Mouse (Mus musculus) mouse trophoblast stem cell (cell line): Measurements from ENCODE around the gene Zfp952.
"Not testable (repeated sequence)": the region's sequence is repeated elsewhere in the genome, so short reads cannot be mapped to it uniquely, and the experiment has no call there.

Source experiments
- in situ Hi-C, 2 experiments: fragments of 300-500 bp; cut with MseI, MboI; formaldehyde crosslinking; loops; 2 replicates in 1 of 2; 3 replicates in 1 of 2; pipeline ENCODE4 v1.15.1; 2025

Gene Zfp952

GRCm38 (mm10) chr17:32992699-32993474, at the start of gene Zfp952:
Zfp952 (plus strand) TSS chr17:32993129.
- in situ Hi-C loops = no loop called here

- in situ Hi-C loops = no loop called here
These were observed 49.3 kb upstream of the Zfp952 start for GRCm38 (mm10) chr17:32943661-32944060.

GRCm38 (mm10) chr17:32944402-32945035, 48.4 kb upstream of the Zfp952 start:
- in situ Hi-C loops = no loop called here

DNA sequence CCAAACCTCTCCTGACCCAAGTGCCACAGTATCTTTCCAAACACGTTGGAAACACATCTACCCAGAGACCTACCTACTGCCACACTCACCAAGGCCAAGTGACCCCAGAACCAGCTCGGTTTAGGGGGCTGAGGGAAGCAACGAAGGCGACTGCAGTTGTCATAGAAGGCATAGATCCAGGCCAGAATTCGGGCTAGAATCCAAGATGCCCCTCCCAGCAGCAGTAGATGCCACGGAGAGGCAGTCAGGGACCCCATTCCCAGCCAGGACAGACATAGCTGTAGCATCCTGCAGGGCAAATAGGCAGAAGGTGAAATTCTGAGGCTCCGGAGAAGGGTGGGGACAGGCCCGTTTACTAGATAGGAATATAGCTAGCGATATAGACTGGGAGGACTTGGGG, 46.2 kb upstream of the Zfp952 start:
- in situ Hi-C loops = no loop called here

DNA sequence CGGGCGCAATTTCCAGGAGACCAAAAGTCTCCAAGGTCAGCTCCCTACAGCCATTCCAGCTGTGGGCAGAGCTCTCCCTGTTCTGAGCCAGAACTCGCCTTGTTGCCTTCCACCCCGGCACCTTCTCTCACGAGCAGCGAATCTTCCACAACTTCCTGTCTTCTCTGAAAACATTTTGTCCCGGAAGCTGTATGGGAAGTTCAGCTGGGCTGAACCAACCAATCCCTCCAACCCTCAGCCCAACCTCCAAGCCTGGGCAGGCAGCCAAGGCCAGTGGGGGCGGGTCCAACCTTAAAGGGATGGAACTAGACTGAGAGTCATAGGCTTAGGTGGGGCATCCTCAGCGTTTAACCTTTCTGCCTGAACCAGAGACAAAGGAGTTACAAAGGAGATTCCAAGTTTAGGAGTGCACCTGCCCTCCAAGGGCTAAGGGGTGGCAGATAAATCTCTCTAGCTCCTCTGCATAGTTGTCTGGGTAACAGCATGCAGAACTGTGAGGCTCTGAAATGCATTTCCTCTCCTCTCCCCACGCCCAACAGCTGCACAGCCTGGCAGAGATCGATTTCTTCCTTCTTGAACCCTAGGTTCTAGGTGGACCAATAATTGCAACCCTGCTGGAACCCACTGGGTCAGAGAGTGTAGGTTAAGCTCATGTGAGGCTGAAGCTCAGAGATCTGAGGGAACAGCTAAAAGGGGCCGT, 45.6 kb upstream of the Zfp952 start, which contains the start of gene Cyp4f13:
Gene Cyp4f13, minus strand, starts transcription at position 188 of the 700 bp plus-strand sequence.
- in situ Hi-C loops = no loop called here

GRCm38 (mm10) chr17:32950136-32950535, 42.8 kb upstream of the Zfp952 start:
- in situ Hi-C loops = no loop called here

DNA sequence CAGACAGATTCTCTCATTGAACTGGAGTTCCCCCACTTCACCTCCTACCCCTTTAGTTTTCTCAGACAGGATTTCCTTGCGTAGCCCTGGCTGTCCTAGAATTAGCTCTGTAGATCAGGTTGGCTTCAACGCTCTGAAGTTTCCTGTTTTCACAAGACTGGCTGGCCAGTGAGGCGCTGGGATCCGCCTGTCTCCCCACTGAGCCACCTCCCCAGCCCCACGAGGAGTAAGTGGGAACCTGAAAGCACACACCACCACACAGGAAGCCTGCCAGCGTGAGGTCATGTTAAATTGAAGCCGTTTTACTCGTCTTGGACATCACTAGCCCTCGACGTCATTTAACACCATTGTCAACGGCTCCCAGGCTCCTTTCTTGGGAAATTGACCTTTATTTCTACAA, 41.9 kb upstream of the Zfp952 start:
- in situ Hi-C loops = no loop called here

DNA sequence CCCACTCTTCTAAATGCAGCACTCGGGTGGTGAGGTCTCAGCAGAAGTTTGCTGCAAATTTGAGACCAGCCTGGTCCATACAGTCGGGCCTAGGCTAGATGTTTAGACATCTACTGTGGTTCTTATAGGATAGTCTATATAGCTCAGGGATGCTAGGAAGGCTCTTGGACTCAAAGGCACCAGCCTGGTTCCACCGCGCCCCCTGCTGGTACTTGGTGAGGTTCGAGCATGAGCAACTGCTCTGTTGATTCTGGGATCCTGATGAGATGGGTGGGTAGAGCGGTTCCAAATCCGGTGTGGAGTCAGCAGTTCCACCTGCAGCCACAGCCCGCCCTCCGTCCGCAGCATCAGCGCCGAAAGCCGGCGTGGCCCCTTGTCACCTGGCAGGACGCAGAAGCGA, 41.5 kb upstream of the Zfp952 start:
- in situ Hi-C loops = no loop called here

DNA sequence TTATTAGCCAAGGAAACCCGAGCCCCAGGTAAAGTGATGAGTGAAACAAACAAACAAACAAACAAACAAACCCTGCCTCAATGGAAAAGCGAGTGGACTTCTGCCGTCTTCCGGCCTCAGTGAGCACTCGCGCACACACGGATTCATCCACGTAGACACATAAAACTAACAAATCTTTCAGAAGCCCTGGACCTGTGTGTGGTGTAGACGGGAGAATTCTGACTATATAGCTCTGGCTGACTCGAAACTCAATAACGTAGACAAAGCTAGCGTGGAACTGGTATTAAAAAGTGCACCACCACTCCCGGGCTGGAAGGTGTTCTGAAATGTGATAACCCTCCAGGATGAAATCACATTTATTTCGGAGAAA, 27.7 kb upstream of the Zfp952 start:
- in situ Hi-C loops = no loop called here

GRCm38 (mm10) chr17:32965623-32966290, 27.2 kb upstream of the Zfp952 start, which contains the start of gene Zfp472:
Zfp472 (plus strand) TSS chr17:32965814.
- in situ Hi-C loops = no loop called here

DNA sequence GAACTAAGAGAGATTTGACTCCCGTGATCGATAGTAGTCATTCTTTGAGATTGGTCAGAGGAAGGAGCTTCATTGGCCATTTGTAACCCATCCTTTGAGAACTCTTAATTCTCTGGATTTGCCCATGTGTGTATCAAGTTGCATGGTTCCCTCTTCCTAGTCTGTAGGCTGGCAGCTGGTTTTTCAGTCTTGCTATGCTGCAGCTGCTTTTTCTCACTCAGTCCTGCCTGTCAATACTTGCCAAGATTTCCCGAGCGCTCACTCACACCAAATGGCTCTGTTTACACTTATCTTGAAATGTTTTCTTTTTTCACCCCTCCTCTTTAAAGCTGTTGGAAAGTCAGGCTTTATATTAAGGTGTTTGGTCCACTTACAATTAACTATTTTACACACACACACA, 11.6 kb upstream of the Zfp952 start:
- in situ Hi-C loops = no loop called here

GRCm38 (mm10) chr17:32986301-32986700, 6.6 kb upstream of the Zfp952 start:
- in situ Hi-C loops = no loop called here

DNA sequence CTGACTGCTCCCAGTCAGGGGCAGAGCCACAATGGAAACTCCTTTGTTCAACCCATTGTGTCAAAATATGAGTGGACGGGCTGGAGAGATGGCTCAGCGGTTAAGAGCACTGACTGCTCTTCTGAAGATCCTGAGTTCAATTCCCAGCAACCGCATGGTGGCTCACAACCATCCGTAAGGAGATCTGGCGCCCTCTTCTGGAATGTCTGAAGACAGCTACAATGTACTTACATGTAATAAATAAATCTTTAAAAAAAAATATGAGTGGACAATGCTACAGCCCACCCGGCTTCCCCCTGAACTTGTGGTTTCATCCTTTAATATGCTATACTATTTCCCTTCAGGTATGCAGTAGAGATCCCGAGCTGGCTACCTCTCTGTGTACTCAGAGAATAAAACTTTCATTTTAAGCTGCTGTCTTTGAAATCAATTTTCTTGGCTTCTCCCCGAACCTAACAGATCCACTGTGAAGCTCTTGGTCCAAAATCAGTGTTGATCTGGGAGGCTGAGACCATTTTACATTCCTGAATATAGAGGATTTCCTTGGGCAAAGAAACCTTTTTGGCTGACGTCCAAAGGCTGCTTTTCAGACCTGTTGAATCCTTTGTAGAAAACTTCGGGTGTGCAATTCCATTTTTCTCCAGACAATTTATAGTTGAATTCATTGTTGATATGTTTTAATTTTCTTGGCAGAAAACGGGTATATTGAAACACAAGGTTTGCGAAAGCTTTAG, 797 bp upstream of the Zfp952 start:
- in situ Hi-C loops = no loop called here

GRCm38 (mm10) chr17:32998492-32998891, 5.6 kb downstream of the Zfp952 start:
- in situ Hi-C loops = no loop called here

DNA sequence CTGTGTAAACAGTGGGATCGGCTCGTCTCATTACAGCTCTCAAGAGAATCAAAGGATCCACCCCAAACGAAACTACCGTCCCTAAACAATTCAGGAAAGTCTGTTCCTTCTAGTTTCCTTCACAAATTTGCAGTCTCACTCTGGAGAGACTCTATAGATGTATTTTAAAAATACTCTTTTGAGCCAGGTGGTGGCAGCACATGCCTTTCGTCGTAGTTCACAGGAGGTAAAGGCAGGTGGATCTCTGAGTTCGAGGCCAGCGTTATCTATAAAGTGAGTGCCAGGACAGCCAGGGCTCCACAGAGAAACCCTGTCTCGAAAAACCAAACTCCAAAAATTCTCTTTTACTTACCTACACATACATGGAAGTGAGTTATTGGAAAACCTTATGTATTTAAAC, 15.4 kb downstream of the Zfp952 start:
- in situ Hi-C loops = no loop called here

- in situ Hi-C loops = not testable (repeated sequence)
These were observed 27.5 kb downstream of the Zfp952 start for GRCm38 (mm10) chr17:33020434-33020833.

DNA sequence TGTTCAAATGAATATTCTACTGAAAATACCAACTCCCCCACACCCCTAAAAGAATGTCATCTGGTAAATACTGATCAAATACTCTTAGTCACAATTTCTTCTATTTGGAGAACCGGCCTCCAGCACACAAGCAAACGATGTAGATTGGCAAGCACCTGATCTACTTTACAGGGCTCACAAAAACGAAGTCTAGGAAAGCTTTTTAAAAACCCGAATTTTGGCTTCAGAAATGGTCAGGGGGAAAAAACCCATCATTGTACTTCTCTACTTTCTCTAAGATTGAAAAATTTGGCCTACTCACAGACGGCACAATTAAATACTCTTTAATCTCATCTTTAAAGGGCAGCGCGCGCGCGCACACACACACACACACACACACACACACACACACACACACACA, 39.4 kb downstream of the Zfp952 start:
- in situ Hi-C loops = no loop called here

DNA sequence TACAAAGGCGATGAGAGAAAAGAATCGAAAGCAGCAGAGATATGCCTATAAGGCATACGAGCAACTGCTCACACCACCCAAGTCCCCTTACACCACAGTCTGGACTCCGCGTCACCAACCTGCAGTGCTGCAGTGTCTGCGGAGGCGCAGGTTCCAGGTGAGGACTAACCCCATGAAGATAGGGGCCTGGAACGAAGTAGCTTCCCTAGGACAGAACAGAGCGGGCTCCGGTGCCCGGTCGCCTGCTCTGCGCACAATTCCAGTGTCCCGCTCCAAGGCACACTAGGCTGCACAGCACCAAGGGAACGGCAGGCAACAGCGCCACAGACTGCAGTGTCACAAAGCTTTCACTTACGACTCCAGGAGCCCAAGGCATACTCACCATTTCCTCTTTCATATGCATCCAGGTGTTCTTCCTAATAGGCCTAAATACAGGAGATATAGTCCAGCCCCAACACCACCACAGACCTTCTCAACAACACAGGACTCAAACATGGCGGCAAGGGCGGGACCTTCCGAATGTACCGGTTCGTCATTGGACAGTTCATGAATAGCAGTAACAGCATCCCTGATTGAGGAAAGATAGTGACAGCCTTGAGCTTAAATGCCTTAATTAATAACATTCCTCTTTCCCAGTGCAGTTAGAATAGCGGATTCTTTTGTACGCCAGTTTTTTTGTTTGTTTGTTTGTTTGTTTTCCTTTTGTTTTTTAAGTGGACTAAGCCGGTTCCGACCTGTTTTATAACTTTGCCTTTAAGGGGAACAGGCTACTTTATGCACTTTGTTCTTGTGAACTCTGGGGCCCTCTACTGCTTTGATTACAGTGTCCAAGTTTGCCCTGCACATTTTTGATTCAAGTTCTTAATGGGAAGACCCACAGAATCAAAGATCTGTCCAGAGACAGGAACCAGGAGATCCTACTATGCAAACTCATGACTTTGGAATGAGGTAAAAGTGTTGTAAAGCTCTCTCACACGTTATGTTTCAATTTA, 40.3 kb downstream of the Zfp952 start, which contains the start of gene Zfp763:
Gene Zfp763, minus strand, starts transcription at position 503 of the 992 bp plus-strand sequence.
- in situ Hi-C loops = no loop called here
